Mouse (Mus musculus): ENCODE data around the gene Igsf8. TPM values are rescaled to one million over a fixed set of nuclear protein-coding genes. Genes with fewer than 3 reads are reported as not detected.
A peak's percentile ranks its signal among the peaks of the same experiment; 100 is the strongest.

The Igsf8 gene
- polyA plus RNA-seq, 1 experiment: 25.4 TPM

DNA sequence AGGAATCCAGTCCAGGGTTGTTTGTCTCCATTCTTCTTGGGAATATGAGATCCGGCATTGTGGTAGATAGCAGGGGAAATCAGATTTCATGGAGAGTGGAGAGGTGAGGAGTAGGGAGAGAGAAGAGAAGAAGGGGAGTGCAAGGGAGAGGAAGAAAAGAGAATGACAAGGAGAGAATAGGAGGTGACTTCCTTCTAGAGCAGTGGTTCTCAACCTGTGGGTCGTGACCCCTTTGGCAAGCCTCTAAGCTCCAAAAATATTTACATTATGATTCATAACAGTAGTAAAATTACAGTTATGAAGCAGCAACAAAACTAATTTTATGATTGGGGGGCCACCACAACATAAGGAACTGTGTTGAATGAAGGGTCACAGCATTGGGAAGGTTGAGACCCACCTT, 71.5 kb downstream of the Igsf8 start:
- WGBS: 63% methylated on average over 2 of the region's 2 CpGs
- no peak for TF ChIP-seq CTCF (IDR thresholded peaks at IDR 0.05; ENCODE audit: control insufficient read depth, insufficient read depth, low read length)
- no peak for TF ChIP-seq POLR2A (IDR thresholded peaks at IDR 0.05; ENCODE audit: borderline replicate concordance, control insufficient read depth, low read depth, low read length)

DNA sequence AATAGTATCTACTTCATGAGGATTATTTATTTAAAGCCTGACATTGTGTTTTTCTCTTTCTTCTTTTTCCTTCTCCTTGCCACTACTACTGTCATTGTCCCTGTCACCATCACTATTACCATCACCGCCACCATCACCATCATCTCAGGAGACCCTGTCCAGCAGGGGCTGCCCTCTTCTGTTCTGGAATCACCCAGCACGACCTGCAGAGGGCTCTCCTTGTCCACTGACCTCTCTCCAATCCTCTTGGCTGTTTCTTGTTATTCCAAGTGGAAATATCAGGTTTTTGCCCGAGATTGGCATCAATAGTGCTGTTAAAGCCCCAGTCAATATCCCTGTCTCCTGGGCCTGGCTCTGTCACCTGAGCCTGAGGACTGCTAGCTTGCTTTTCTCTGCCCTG, 72.1 kb downstream of the Igsf8 start:
- H3K27ac ChIP-seq (ENCODE audit: control insufficient read depth, insufficient read depth, low read depth, low read length, poor library complexity): no peak overlapping the region
- H3K4me1 ChIP-seq (ENCODE audit: control insufficient read depth, insufficient read depth, low read length): peaks cover 1% of the 10 kb centered on the region
- no peak overlapping the region for H3K4me3 ChIP-seq (replicated peaks; ENCODE audit: control insufficient read depth, low read depth, low read length)
- TF ChIP-seq POLR2A (IDR thresholded peaks at IDR 0.05; ENCODE audit: borderline replicate concordance, control insufficient read depth, low read depth, low read length) (no peak), CTCF (IDR thresholded peaks at IDR 0.05; ENCODE audit: control insufficient read depth, insufficient read depth, low read length) (no peak)
- 54% methylated on average over 3 of the region's 3 CpGs for WGBS

More for the DNA sequence above, 71.5 kb downstream of the Igsf8 start:
- H3K4me1 ChIP-seq (ENCODE audit: control insufficient read depth, insufficient read depth, low read length): peaks cover 1% of the 10 kb centered on the region
- H3K27ac ChIP-seq (ENCODE audit: control insufficient read depth, insufficient read depth, low read depth, low read length, poor library complexity): no peak overlapping the region
- no peak overlapping the region for H3K4me3 ChIP-seq (replicated peaks; ENCODE audit: control insufficient read depth, low read depth, low read length)

DNA sequence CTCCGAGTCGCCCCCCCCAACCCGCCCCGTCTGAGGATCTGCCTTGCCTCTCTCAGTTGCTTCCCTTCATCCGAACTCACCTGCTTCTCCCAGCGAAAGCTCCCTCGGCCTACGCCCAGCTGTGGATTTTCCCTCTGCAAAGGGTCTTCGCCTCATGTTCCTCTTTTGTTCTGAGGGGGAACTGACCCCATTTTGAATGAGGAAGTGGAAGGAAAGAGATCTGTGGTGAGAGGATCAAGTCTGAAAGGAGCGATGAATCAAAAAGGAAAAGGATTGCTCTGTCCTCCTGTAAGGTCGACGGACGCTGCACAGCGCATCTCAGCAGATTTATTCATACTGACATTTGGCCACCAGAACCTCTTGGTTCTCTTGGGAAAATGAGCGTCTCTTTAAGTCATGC, 74.4 kb downstream of the Igsf8 start:
- no peak overlapping the region for H3K4me3 ChIP-seq (replicated peaks; ENCODE audit: control insufficient read depth, low read depth, low read length)
- no peak for TF ChIP-seq POLR2A (IDR thresholded peaks at IDR 0.05; ENCODE audit: borderline replicate concordance, control insufficient read depth, low read depth, low read length)
- TF ChIP-seq CTCF (IDR thresholded peaks at IDR 0.05; ENCODE audit: control insufficient read depth, insufficient read depth, low read length): no peak
- WGBS: 22% methylated on average over 15 of the region's 15 CpGs
- no peak overlapping the region for H3K27ac ChIP-seq (ENCODE audit: control insufficient read depth, insufficient read depth, low read depth, low read length, poor library complexity)
- H3K4me1 ChIP-seq (ENCODE audit: control insufficient read depth, insufficient read depth, low read length): peaks cover 1% of the 10 kb centered on the region

DNA sequence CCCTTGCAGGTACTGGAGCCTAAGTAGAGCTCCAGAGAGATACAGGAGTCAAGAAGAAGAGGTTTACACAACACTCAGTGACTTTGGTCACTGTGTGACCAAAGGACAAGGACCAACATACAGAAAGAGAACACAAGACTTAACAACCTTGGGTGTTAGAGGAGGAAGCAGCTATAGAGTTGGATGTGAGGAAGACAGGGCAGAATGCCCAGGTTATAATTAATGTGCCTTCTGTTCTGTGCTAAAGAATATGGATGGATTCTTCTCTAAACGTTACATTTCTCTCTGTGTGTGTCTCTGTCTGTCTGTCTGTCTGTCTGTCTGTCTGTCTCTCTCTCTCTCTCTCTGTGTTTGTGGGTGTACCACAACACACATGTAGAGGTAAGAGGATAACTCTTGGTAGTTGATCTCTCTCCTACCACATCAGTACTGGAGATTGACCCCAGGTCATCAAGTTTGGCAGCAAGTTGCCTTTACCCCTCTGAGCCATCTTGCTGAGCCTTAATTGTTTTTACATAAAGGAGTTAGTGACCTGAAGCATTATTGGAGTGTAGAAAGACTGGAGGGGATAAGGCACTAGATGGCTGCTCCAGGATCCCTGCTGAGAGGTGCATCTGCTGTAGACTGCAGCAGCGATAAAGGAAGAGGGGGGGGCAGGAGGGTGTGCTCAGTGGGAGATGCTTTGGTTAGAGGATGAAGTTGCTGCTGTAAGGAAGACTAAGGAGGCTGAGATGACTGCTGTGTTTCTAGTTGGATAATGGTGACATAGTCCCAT, 76.2 kb downstream of the Igsf8 start:
- TF ChIP-seq CTCF (IDR thresholded peaks at IDR 0.05; ENCODE audit: control insufficient read depth, insufficient read depth, low read length): no peak
- no peak for TF ChIP-seq POLR2A (IDR thresholded peaks at IDR 0.05; ENCODE audit: borderline replicate concordance, control insufficient read depth, low read depth, low read length)
- H3K4me1 ChIP-seq (ENCODE audit: control insufficient read depth, insufficient read depth, low read length): no peaks in the 10 kb centered on the region; the same call in 1 of the 2 replicates
- no peak overlapping the region for H3K4me3 ChIP-seq (replicated peaks; ENCODE audit: control insufficient read depth, low read depth, low read length)
- H3K27ac ChIP-seq (ENCODE audit: control insufficient read depth, insufficient read depth, low read depth, low read length, poor library complexity): no peak overlapping the region
- 60% methylated on average over 2 of the region's 2 CpGs for whole genome bisulfite sequencing

DNA sequence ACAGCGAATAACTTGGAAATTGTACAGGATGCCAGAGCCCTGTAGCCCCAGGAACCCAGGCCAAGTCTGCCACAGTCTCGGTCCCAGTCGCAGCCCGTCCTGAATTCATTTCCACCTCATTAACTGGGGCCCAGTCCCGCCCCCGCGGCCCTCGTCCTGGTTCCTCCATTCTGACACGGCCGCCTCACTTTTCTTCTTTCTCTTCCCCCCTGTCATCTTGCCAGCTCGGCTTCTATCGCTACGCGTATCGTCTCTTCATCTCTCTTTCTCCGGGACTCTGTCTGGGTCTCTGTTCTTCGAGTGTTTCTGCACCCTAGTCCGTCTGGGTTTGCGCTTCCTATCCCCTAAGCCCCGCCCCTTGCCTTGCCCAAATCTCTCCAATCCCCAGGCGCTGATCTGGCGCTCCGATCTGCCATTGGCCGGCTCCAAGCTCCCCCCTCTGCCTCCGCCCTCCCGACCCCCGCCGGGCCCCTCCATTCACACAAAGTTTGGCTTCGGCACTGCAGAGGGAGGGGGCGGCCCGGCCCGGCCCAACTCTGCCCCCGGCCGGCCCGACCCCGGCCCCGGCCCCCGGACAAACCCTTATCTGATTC, 79.4 kb downstream of the Igsf8 start, which contains the start of gene Kcnj10:
Gene Kcnj10, plus strand, starts transcription at position 482 of the 593 bp plus-strand sequence.
- 3% methylated on average over 38 of the region's 38 CpGs for WGBS
- TF ChIP-seq POLR2A (IDR thresholded peaks at IDR 0.05; ENCODE audit: borderline replicate concordance, control insufficient read depth, low read depth, low read length): no peak
- TF ChIP-seq CTCF (IDR thresholded peaks at IDR 0.05; ENCODE audit: control insufficient read depth, insufficient read depth, low read length): no peak
- peak within 1 kb of the TSS; percentile 39 for H3K4me3 ChIP-seq (replicated peaks; ENCODE audit: control insufficient read depth, low read depth, low read length)
- no peaks in the 10 kb centered on the region; the same call in 1 of the 2 replicates for H3K4me1 ChIP-seq (ENCODE audit: control insufficient read depth, insufficient read depth, low read length)
- no peak within 1 kb of the TSS for H3K27ac ChIP-seq (ENCODE audit: control insufficient read depth, insufficient read depth, low read depth, low read length, poor library complexity)

DNA sequence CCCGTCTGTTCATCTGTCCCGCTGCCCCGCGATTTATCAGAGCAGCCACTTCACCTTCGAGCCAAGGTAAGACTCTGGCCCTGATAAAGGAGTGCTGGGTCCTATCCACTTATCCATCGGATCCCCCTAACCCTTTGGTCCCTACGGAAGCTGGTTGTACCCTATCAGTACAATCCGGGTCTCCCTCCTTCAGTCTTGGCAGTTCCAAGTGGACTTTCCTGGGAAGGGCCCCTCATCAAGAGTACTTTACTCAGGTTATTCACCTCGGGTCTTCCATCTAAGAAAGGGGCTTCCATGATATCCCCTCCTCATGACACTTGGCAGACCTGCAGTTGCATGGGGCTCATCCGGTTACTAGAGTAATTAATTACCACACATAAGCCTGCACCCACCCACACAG, 79.9 kb downstream of the Igsf8 start:
- H3K4me3 ChIP-seq (replicated peaks; ENCODE audit: control insufficient read depth, low read depth, low read length): peak overlapping the region; percentile 4
- WGBS: 24% methylated on average over 10 of the region's 10 CpGs
- H3K4me1 ChIP-seq (ENCODE audit: control insufficient read depth, insufficient read depth, low read length): no peaks in the 10 kb centered on the region; the same call in 1 of the 2 replicates
- TF ChIP-seq CTCF (IDR thresholded peaks at IDR 0.05; ENCODE audit: control insufficient read depth, insufficient read depth, low read length): no peak
- no peak for TF ChIP-seq POLR2A (IDR thresholded peaks at IDR 0.05; ENCODE audit: borderline replicate concordance, control insufficient read depth, low read depth, low read length)
- H3K27ac ChIP-seq (ENCODE audit: control insufficient read depth, insufficient read depth, low read depth, low read length, poor library complexity): no peak overlapping the region

DNA sequence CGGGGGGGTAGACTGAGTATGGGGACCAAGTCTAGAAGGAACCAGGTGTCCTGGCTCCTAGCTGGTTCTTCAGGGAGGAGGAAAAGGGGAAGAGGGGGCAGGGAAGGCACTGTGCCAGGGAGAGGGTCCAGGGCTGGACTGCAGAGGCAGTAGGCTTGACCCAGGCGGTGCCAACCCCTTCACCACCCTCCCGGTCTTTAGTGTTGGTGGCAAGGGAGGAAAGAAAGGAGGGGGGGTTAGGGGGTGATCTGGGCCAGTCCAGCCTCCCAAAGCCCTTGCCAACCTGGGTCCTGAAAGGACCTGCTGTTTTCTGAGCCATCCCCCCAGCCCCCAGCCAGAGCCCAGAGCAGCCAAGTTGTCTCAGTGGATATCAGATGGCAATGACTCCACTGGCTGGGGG, 81.3 kb downstream of the Igsf8 start:
- no peak overlapping the region for H3K4me3 ChIP-seq (replicated peaks; ENCODE audit: control insufficient read depth, low read depth, low read length)
- H3K27ac ChIP-seq (ENCODE audit: control insufficient read depth, insufficient read depth, low read depth, low read length, poor library complexity): no peak overlapping the region
- WGBS: 67% methylated on average over 3 of the region's 3 CpGs
- TF ChIP-seq CTCF (IDR thresholded peaks at IDR 0.05; ENCODE audit: control insufficient read depth, insufficient read depth, low read length) (no peak), POLR2A (IDR thresholded peaks at IDR 0.05; ENCODE audit: borderline replicate concordance, control insufficient read depth, low read depth, low read length) (no peak)
- peaks cover 1% of the 10 kb centered on the region; the same call in 1 of the 2 replicates for H3K4me1 ChIP-seq (ENCODE audit: control insufficient read depth, insufficient read depth, low read length)

DNA sequence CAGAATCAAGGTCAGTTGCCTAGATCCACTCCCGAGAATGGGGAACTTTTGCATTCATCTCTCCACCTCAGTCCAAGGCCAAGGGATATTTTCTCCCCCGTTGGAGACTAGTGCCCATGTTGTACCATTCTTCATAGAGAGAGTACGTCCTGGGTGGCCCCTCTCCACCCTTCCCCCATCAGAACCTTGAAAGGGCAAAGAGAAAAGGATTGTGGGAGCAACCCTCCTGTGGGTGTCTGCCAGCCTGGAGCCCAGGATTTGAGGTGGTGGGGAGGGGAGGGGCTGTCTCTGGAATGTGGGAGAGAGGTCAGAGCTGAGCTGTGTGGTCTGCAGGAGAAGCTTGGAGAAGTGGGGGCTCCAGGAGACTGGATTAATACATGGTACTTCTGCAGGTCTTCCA, 82.5 kb downstream of the Igsf8 start:
- no peak overlapping the region for H3K4me3 ChIP-seq (replicated peaks; ENCODE audit: control insufficient read depth, low read depth, low read length)
- WGBS: 64% methylated on average over 3 of the region's 3 CpGs
- TF ChIP-seq POLR2A (IDR thresholded peaks at IDR 0.05; ENCODE audit: borderline replicate concordance, control insufficient read depth, low read depth, low read length): no peak
- TF ChIP-seq CTCF (IDR thresholded peaks at IDR 0.05; ENCODE audit: control insufficient read depth, insufficient read depth, low read length): no peak
- peaks cover 3% of the 10 kb centered on the region; the same call in 1 of the 2 replicates for H3K4me1 ChIP-seq (ENCODE audit: control insufficient read depth, insufficient read depth, low read length)
- no peak overlapping the region for H3K27ac ChIP-seq (ENCODE audit: control insufficient read depth, insufficient read depth, low read depth, low read length, poor library complexity)
